Mouse (Mus musculus) brain, embryonic 14.5 days (tissue): ENCODE data around the gene Dlx4. TPM values are rescaled to one million over a fixed set of nuclear protein-coding genes. Genes with fewer than 3 reads are reported as not detected.

ENCODE experiments used
- DNase-seq: peaks from one replicate; pipeline ENCODE4 v3.0.0-alpha.2; 2011; ENCODE audit warnings: low read depth
- CTCF ChIP-seq: fragments of 200-500 bp; IDR thresholded peaks from 2 replicates; pipeline ENCODE4 v1.5.1; 2012; ENCODE audit warnings: inconsistent platforms, mild to moderate bottlenecking, moderate library complexity, borderline replicate concordance; ENCODE audit not compliant: insufficient read depth, insufficient read length; ENCODE audit errors: extremely low read depth
- POLR2A ChIP-seq: fragments of 200-500 bp; IDR thresholded peaks from 2 replicates; pipeline ENCODE4 v1.6.1; 2012; ENCODE audit warnings: mild to moderate bottlenecking, inconsistent platforms, borderline replicate concordance; ENCODE audit not compliant: poor library complexity, insufficient read depth, insufficient read length, severe bottlenecking; ENCODE audit errors: extremely low read depth
- polyA plus RNA-seq: library from polyadenylated mRNA; depleted of rRNA; stranded (reverse); fragments of >200 nt; gene quantifications from 2 replicates; pipeline ENCODE4 v1.2.3, GENCODE M21; 2012

The Dlx4 gene
- polyA plus RNA-seq, 1 experiment: 0.10 TPM

- TF ChIP-seq CTCF (no peak), POLR2A (no peak)
- no peak for DNase-seq
Observed at GRCm38 (mm10) chr11:95110081-95110480, 36.0 kb downstream of the Dlx4 start.

- no peak for DNase-seq
- TF ChIP-seq POLR2A: no peak
- no peak for TF ChIP-seq CTCF
Observed at GRCm38 (mm10) chr11:95109000-95109399, 37.1 kb downstream of the Dlx4 start.

GRCm38 (mm10) chr11:95106440-95107236 lies 39.4 kb downstream of the Dlx4 start:
- peak; percentile 85 for DNase-seq
- no peak for TF ChIP-seq POLR2A
- peak; percentile 96 for TF ChIP-seq CTCF

- TF ChIP-seq POLR2A: no peak
- no peak for DNase-seq
Observed at GRCm38 (mm10) chr11:95105274-95105874, 40.7 kb downstream of the Dlx4 start.

GRCm38 (mm10) chr11:95104266-95104665 lies 41.8 kb downstream of the Dlx4 start:
- DNase-seq: no peak
- TF ChIP-seq CTCF: no peak
- no peak for TF ChIP-seq POLR2A

GRCm38 (mm10) chr11:95102161-95102904 lies 43.7 kb downstream of the Dlx4 start:
- TF ChIP-seq CTCF: no peak
- TF ChIP-seq POLR2A: no peak

GRCm38 (mm10) chr11:95101071-95101788 lies 44.8 kb downstream of the Dlx4 start:
- DNase-seq: no peak
- TF ChIP-seq CTCF (no peak), POLR2A (no peak)

More at GRCm38 (mm10) chr11:95102161-95102904, 43.7 kb downstream of the Dlx4 start:
- DNase-seq: no peak

- TF ChIP-seq CTCF (no peak), POLR2A (no peak)
- no peak for DNase-seq
Observed at GRCm38 (mm10) chr11:95100393-95100792, 45.7 kb downstream of the Dlx4 start.

GRCm38 (mm10) chr11:95098346-95099095 lies 47.5 kb downstream of the Dlx4 start:
- no peak for DNase-seq
- TF ChIP-seq CTCF: no peak
- no peak for TF ChIP-seq POLR2A

GRCm38 (mm10) chr11:95097889-95098288 lies 48.2 kb downstream of the Dlx4 start:
- DNase-seq: no peak
- no peak for TF ChIP-seq POLR2A
- TF ChIP-seq CTCF: peak; percentile 10; the same call in 1 of the 2 replicates
